Mouse (Mus musculus) fibroblast of lung, adult 2 months (primary cell): ENCODE data around the gene Fank1.
"Not testable (repeated sequence)": the region's sequence is repeated elsewhere in the genome, so short reads cannot be mapped to it uniquely, and the experiment has no call there.

Experiments
- DNase-seq: peaks from one replicate; pipeline ENCODE4 v3.0.0-alpha.2; 2011; ENCODE audit warnings: low read depth

The Fank1 gene

DNA sequence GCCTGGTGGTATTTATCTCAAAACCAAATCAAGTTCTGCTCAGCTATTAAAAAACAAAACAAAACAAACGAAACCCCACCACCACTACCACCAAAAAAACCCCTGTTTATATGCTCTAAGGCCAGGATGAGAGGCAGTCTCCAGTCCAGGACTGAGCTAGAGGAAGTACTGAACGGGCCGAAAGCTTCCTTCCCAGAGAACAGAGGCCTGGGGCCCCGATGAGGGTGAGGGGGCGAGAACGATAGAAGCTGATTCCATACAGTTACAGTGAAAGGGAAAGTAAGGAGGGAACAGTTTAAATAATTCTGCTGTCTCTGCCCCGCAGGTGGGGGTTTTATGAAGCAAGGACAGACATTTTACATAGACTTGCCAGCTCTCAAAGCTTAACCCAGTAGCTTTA, 52.9 kb downstream of the Fank1 start:
- DNase-seq, result no peak

DNA sequence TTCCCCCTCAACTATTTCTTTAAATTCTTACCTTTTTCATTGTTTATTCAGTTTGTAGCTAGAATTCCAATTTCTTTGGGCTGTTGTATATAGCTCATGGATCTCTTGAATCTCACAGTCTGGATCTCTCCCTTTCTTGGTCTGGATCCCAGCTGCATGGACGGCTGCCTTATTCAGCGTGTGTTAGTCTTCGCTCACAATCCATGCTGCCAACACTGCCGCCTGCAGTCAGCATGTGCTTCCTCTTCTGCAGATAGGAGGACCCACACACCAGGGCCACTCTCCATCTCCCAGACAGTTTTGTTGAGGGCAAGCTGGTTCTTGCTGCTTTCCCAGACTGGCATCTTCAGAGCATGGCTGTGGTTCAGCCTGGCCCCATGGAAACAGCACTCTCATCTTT, 62.9 kb downstream of the Fank1 start:
- DNase-seq, result peak; percentile 8

DNA sequence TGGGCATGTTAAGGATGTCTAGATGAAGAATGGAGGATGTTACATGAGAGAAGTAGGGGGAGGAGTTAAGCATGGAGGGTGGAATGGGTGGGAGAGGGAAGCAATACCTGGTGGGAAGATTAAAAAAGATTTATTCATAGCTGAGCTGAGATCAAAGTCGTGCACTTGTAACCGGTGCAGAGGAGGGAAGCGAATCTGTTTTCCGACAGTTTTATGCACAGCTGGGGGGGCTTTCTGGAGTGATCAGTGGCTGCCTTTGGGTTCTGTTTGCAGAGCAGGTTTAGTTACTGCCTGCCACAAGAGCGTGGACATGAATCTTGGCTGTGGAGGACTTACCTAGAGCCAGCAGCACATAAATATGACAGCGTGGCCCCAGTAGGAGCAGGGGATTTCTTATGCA, 65.4 kb downstream of the Fank1 start:
- no peak for DNase-seq

DNA sequence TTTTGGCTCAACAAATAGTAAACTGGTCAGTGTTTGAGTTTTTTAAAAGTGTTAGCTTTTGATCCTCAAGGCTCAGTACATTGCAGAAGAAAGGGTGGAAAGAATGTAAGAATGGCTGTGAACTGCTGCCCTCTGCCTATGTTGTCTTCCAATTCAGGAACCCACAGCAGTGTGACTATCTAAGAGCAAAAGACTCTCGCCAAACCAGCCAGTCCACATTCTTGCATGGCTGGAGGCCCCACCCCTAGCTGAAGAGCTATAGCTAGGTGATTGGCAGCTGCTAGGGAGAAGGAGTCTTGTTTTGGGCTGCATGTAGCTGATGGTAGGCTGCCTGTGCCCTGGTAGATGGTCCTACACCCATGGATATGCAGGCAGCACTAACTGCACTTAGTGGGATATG, 70.5 kb downstream of the Fank1 start:
- DNase-seq, result no peak

DNA sequence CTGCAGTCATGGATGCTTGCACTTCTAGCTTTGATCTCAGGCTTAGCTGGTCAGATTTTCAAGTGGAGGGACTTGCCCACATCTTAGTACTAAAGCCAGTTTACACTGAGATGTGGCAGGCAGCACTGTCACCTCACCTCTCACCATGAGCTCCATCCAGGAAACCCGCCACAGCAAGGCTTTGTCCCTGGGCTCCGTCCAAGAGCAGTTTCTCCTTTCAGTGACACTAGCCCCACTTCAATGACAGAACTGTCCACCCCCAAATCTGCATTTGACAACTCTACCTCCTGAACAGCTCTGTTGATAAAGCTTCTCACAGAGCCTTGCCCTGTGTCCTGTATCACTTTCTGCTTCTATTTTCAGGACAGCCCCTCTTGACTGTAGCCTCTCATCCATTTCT, 71.5 kb downstream of the Fank1 start:
- DNase-seq, result no peak

DNA sequence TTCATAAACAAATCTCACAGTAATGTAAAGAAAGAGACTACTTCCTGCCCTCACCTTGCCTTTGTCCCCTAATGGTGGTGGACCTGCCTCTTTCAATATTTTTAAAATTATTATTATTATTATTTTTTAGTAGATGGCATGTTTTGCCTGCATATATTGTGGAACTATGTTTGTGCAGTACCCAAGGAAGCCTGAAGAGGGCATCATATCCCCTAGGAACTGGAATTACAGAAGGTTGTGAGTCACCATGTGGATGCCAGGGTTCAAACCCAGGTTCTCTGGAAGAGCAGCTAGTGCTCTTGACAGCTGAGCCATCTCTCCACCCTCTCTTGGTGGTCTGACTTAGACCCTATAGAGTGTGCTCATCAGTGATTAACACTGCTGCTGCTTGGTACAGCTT, 74.1 kb downstream of the Fank1 start:
- DNase-seq, result no peak

DNA sequence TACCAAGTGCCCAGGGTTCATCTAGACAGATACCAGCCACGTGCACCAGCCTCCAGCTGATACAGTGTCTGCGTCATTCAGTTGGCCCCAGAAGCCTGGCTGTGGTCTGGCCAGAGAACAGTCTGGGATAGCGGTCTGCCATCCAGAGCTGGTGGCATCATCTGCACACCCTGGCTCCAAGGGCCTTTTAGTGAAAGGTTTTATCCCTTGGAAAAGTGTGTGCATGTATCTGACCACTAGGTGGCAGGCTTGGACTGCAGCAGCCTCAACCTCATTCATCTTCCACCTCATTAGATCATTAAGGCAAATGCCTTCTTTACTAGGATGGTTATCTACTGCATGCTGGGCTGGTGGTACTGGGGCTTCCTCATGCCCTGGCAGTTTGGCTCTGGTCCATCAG, 79.6 kb downstream of the Fank1 start:
- peak; percentile 53 for DNase-seq

DNA sequence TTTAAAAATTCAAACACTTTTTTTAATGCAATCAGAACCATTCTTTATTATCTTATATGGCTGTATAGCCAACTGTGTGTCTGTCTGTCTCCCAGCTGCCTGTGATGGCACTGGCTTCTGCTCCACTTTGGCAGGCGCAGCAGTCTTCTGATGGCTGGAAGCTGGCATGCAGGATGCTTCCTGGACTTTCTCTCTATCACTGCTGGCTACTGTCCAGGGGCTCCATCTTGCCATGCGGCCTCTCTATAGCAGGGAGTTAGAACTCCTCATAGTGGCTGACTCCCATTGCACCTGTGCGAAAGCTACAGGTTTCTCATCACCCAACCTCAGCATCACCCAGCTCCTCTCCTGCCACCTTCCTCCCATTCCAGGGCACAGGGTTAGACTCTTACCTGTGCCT, 81.8 kb downstream of the Fank1 start:
- no peak for DNase-seq

DNA sequence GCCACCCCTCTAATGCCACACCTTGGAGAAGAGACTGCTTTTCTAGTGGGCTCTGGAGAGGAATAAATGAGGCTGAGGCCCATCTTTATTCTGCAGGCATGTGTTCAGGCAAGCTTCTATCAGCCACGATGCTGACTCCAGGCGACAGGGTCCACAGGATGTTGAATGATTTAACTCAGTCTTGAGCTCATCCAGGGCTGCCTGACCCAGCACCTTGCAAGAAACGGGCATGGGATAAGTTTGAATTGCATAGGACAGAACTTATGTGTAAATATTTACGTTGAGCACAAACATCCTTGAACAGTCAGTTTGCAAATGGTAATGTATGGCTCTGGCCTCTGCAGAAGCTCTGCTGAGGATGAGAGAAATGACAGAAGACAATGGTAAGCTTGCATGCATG, 82.9 kb downstream of the Fank1 start:
- DNase-seq, result no peak

DNA sequence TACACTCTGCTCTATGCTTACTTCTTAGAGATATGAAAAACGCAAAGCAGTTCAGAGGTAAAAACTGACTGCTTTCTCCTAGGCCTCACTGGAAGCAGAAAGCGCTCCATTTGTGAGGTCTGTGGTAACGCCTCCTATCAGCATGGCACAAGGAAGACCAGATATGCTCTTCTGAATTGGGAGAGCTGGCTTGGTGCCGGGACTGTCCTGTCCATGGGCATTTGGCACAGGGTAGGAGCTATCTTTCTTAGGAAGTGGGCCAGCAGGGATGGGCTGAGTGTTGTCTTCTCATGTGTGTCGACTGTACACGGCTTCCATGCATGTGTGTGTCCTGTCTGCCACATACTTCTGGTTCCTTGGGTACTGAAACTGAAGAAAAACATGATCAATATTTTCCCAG, 85.6 kb downstream of the Fank1 start:
- DNase-seq, result no peak

DNA sequence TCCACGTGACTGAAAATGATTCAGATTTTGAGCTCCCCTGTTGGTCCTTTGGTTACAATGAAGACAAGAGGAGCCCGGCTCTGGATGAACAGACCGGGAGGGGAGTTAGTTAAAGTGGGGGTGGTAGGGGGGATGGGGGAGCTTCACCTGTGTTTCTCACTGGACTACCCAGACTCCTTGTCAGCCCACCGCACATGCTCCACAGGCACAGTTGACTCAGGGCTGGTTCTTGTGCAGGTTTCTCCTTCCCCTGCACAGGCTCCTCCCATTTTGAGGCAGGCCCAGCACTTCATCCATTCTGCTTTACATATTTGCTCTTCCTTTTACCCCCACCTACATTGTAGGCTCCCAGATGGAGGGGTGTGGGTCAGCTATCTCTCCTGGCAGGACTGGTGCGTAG, 86.1 kb downstream of the Fank1 start:
- DNase-seq, result no peak

DNA sequence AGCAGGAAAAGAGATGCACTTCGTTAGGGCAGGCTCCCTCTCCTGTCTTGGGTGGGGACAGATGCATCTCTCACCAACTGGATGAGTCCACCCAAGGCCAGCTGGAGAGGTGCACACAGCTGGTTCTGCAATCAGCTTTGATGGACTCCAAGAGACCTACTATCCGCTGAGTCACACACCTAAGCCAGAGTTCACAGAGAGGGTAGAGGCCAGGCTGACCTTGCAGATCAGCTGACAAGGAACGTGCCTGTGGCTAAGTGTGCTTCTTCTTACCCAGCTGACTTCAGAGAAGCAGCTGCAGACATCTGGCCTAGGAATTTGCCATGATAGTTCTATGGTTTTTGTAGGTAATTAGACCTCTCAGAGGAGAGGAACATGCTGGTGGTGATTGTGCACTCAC, 86.5 kb downstream of the Fank1 start:
- no peak for DNase-seq

DNA sequence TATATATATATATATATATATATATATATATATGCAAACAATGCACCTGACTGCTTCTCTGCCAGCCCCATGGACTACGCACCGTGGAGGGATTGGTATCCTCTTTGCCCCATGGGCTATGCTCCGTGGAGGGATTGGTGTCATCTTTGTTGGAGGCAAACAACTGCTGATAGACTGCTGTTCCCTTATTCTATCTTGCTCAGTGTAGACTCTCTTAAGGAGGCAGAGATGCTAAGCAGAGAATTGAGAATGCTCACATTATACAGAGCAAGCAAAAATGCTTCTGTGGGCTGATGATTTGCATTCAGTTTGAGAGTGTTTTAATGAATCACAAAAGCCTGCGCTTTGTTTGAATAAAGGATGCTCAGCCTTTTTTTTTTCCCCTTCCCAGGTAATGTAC, 87.0 kb downstream of the Fank1 start:
- DNase-seq, result no peak

DNA sequence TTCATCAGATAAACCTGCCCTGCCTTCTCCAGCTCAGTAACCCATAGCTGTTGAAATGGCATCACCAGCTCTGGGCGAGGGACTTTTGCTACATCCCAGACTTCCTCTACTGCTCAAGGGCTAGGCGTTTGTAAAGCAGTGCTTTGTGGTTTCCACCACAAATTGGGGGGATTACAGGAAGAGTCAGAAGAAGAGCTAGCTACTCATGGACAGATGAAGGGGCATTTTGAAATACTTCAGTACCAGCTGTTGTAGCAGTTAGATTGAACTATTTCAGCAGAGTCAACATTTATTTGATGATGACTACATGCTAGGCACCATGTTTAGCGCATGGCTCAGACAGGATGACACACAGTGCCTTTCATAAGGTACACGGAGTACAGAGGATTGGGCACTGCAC, 93.6 kb downstream of the Fank1 start:
- DNase-seq, result no peak

DNA sequence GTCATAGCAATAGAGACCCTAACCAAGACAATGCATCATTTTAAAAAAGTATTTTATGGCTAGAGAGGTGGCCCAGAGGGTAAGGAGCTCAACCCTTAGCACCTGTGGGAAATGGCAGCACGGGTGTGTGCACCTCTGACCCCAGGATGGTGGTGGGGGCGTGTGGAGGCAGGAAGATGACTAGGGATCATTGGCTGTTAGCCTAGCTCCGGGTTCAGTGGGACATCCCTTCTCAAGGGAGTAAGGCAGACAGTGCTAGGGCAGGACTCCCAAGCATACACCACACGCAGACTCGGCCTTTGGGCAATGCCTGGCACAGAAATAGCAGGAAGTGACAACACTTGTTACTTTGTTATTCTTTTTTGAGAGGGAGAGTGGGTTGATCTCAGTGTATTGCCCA, 96.0 kb downstream of the Fank1 start:
- DNase-seq, result no peak

DNA sequence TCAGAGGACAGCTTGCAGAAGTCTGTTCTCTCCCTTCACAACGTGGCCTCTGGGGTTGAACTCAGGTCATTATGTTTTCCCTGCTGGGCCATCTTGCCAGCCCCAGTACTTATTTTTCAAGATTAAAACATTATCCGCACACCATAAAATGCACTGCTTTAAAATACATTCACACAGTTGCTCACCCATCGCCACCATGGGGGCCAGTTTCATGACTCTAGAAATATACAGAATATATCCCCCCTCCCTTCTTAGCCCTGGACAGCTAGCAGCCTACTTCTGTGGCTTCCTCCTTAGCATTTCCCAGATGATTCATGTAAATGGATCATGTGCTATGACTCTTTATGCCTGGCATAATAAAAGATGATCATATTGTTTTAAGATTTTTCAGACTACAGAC, 99.5 kb downstream of the Fank1 start:
- DNase-seq, result no peak

DNA sequence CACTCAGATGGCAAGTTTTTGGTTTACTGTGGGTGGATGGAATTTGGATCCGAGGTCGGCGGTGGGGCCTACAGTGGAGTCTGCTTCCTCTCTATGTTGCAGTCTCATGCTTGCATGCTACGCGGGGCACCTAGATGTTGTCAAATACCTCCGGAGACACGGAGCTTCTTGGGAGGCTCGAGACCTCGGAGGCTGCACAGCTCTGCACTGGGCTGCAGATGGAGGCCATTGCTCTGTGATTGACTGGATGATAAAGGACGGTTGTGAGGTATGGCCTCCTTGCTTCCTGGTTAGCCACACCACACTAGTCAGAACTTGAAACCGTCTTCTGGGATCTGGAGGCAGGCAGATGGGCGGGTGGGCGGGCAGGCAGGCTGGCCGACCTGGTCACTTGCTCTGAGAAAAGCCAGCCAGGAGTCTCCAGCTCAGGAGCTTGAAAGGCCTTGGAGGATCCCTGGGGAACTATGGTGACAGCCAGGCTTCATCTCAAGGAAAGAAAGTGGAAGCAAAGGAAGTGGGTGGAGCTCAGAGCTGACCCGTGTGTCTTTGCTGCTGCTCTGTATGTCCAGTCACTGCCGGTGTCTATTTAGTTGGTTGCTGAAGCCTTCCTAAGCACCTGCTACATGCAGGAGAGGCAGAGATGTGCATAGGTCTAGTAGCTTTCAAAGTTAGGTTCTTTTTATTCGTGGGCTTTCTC, 100.1 kb downstream of the Fank1 start:
- no peak for DNase-seq

DNA sequence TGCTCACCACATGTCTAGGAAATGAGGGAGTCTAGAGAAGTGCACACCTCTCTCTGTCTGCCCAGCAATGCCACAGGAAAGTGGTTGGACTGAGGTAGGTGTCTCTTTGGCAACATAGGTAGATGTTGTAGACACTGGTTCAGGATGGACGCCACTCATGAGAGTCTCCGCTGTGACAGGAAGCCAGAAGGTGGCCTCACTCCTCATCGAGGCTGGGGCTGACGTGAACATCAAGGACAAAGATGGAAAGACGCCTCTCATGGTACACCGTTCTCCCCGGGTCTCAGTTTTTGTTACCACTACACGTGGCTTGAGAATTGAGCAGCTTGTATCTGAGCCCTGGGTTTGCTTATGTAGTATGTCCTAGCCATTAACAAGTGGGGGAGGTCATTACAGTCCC, 103.1 kb downstream of the Fank1 start:
- DNase-seq, result no peak

DNA sequence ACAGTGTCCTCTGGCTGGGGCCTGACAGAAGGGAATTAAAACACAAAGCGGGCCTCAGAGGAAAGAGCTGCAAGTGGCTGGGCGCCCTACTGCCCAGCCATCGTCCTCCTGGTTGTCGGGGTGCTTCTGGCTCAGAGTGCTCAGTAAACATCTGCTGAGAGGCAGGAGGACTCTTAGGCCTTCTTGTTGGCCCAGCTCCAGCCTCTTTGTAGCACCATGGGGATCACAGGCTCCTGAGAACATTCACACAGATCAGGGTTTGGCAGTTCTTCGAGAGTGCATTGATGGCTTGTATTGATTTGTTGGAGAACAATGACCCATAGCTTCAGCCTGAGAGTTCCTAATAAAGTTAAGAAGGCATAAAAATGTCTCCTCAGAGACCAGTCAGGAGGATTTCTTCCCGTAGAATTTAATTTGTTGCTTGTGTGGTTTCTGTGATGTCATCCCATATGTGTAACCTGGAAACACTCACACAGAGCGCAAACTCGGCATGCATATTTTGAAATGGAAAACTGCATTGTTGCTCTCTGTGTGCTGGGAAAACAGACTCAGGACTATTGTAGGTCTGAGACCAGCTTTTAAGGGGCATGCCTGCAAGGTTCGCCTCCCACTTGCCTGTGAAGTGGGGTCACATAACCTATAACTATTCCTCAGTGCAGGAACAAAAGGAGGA, 108.2 kb downstream of the Fank1 start:
- not testable (repeated sequence) for DNase-seq

DNA sequence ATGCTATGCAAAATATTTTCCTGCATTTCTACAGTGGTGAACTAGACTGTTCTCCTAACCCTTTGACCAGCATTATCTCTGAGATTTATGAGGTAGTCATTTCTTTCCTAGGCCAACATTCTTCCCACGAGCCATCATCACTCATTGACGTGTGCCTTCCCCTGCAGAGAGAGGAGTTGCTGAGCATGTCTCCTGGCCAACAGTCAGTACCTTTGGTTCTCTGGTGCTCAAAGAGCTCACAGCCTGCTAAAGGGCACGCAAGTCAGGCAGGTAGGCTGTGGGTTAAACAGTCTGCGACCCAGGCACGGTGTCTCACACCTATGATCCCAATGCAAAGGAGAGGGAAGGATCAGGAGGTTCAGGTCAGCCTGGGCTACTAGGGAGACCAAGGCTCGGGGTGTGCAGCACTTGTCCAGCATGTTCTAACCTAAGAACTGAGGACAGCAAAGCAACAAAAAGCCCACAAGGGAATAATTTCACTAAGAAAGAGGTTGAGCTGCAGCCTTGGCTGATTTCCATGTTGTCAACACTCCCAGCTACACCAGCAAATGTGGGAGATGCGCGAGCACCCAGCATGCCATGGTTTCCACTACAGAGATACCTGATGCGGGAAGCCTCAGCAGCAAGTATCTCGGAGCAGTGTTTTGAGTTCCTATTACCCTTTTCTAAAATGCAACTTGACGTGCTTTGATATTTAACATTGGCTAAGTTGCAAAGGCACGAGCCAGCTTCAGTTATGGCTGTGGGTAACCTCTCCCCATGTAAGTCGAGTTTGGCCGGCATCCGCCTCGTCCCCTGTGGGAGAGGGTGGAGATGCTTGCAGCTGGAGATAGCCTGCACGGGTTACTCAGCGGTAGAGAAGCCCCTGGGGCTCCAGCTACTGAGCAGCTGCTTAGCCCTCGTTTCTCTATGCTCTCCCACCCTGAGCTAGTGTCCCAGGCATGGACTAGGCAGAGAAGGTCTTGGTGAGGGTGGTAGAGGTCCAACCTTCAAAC, 112.6 kb downstream of the Fank1 start:
- DNase-seq, result no peak

DNA sequence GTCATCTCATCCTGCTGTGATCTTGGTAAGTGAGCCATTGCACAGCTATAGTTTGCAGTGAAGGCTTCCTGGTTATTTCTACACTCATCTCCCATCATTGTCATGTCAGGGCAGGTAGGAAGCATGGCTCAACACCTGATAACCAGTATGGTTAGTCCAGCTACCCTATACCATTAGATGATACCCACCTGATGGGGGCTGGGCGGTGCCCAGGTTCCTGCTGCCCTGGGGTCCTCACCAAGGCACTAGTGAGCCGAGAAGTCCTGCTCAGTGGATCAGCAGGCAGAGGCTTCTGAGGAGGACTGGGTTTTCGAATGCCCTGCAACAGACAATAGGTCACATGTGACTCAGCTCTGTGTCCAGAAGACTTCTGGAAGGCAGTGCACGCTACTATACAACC, 113.3 kb downstream of the Fank1 start:
- no peak for DNase-seq

DNA sequence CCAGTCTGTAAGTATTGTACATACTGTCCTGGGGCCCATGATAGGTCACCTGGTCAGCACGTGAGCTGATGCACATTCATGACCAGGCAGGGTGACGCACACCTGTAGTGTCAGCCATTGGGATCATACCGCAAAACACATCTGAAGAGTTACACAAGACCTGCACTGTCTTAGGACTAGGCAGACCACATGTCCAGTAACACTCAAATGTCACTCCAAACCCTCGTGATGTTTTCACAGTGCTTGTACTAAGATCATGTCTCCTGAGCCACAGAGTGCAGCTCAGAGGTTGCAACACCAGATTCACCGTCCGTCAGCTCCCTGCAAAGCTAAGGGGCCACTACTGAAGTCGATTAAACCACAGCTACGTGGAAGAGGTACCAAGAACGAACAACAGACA, 114.6 kb downstream of the Fank1 start:
- no peak for DNase-seq

DNA sequence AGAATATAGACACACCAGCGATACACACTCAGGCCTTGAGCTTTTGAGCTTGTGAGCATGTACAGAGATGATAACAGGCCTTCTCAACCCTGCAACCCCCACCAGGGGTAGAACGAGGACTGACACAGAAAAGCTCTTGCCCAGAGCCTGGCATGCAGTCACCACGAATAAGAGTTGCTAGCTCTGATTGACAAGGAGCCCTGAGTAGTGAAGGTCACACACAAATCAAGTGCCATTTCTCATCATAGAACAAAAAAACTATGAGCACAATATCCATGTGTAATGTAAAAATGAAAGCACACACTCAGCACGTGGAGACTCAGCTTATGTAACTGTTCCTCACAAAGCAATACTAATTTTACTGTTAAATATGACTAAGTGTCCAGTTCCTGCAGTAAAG, 115.1 kb downstream of the Fank1 start:
- DNase-seq, result no peak
